Mouse (Mus musculus) liver, adult 2 months (tissue): Measurements from ENCODE around the gene Gm20388.

Experiments used
- CTCF ChIP-seq: fragments of 200-500 bp; IDR thresholded peaks from 2 replicates; pipeline ENCODE4 v1.5.1; 2011; ENCODE audit warnings: low read depth, low read length, control low read depth
- POLR2A ChIP-seq: fragments of 200-500 bp; IDR thresholded peaks from 2 replicates; pipeline ENCODE4 v1.6.1; 2011; ENCODE audit warnings: low read length, control low read depth; ENCODE audit not compliant: insufficient read depth; ENCODE audit errors: extremely low read depth

GRCm38 (mm10) chr8:119960531-119961104, 50.0 kb downstream of the Gm20388 start:
- TF ChIP-seq CTCF = no peak
- TF ChIP-seq POLR2A = no peak
